Comparison of ENCODE assay signal across 16 mouse cellular contexts in genomic region chr5:92692206-92693007, GRCm38 (mm10). TPM values are rescaled to one million over a fixed set of nuclear protein-coding genes. Genes with fewer than 3 reads are reported as not detected.
DNase-seq lines count a peak whose midpoint lies in the region; ATAC-seq lines count a peak whose summit lies in the region.
"Had no signal": no experiment of that assay in that cellular context is flagged by ENCODE, and none has a peak within 500 bp of the region (broad histone marks: within the 10 kb centered on the region; RNA-seq: fewer than 3 reads in every experiment).

No protein-coding gene starts in this region.

- no peak overlapping the region for H3K27ac ChIP-seq in heart, embryonic 10.5 days
- H3K27ac ChIP-seq in midbrain, embryonic 15.5 days, result no peak overlapping the region
- no peak overlapping the region for H3K27ac ChIP-seq in midbrain, embryonic 10.5 days (replicated peaks)
- peak overlapping the region; percentile 76 for H3K27ac ChIP-seq in lung, embryonic 15.5 days
- peak overlapping the region; percentile 33; the same call in 1 of the 2 replicates for H3K27ac ChIP-seq in stomach, embryonic 16.5 days (ENCODE audit: low read length)
- H3K27ac ChIP-seq: embryonic facial prominence, embryonic 13.5 days; forebrain, embryonic 12.5 days; heart, embryonic 15.5 days; liver, embryonic 15.5 days had no signal

- 65% methylated on average over 16 of the region's 16 CpGs for WGBS in heart, embryonic 10.5 days
- WGBS in midbrain, embryonic 15.5 days, result 73% methylated on average over 16 of the region's 16 CpGs
- WGBS in midbrain, embryonic 10.5 days, result 83% methylated on average over 16 of the region's 16 CpGs
- WGBS in lung, embryonic 15.5 days, result 28% methylated on average over 16 of the region's 16 CpGs
- WGBS in stomach, embryonic 16.5 days, result 41% methylated on average over 16 of the region's 16 CpGs

- no peaks in the 10 kb centered on the region for H3K9me3 ChIP-seq in heart, embryonic 10.5 days
- no peaks in the 10 kb centered on the region for H3K9me3 ChIP-seq in midbrain, embryonic 15.5 days
- peaks cover 20% of the 10 kb centered on the region for H3K9me3 ChIP-seq in midbrain, embryonic 10.5 days (replicated peaks)
- H3K9me3 ChIP-seq in lung, embryonic 15.5 days, result no peaks in the 10 kb centered on the region
- H3K9me3 ChIP-seq in stomach, embryonic 16.5 days (replicated peaks; ENCODE audit: control insufficient read depth, low read length), result no peaks in the 10 kb centered on the region
- H3K9me3 ChIP-seq: embryonic facial prominence, embryonic 13.5 days; forebrain, embryonic 12.5 days; heart, embryonic 15.5 days; liver, embryonic 15.5 days had no signal

- no peaks in the 10 kb centered on the region for H3K27me3 ChIP-seq in heart, embryonic 10.5 days (ENCODE audit: insufficient read depth, poor library complexity, severe bottlenecking)
- H3K27me3 ChIP-seq in midbrain, embryonic 15.5 days (replicated peaks), result no peaks in the 10 kb centered on the region
- H3K27me3 ChIP-seq in midbrain, embryonic 10.5 days (ENCODE audit: low read depth, poor library complexity, severe bottlenecking), result no peaks in the 10 kb centered on the region
- no peaks in the 10 kb centered on the region for H3K27me3 ChIP-seq in lung, embryonic 15.5 days
- no peaks in the 10 kb centered on the region for H3K27me3 ChIP-seq in stomach, embryonic 16.5 days (ENCODE audit: control insufficient read depth, insufficient read depth, low read length)
- H3K27me3 ChIP-seq: embryonic facial prominence, embryonic 13.5 days; forebrain, embryonic 12.5 days; heart, embryonic 15.5 days; liver, embryonic 15.5 days had no signal

- no peak overlapping the region for H3K4me3 ChIP-seq in heart, embryonic 10.5 days
- no peak overlapping the region for H3K4me3 ChIP-seq in midbrain, embryonic 15.5 days
- no peak overlapping the region for H3K4me3 ChIP-seq in midbrain, embryonic 10.5 days
- H3K4me3 ChIP-seq in lung, embryonic 15.5 days, result no peak overlapping the region
- H3K4me3 ChIP-seq in stomach, embryonic 16.5 days (replicated peaks; ENCODE audit: low read length), result no peak overlapping the region
- H3K4me3 ChIP-seq: embryonic facial prominence, embryonic 13.5 days; forebrain, embryonic 12.5 days; heart, embryonic 15.5 days; liver, embryonic 15.5 days had no signal

- H3K36me3 ChIP-seq in heart, embryonic 10.5 days, result no peaks in the 10 kb centered on the region
- H3K36me3 ChIP-seq in midbrain, embryonic 15.5 days (replicated peaks), result no peaks in the 10 kb centered on the region
- peaks cover 21% of the 10 kb centered on the region for H3K36me3 ChIP-seq in midbrain, embryonic 10.5 days
- no peaks in the 10 kb centered on the region for H3K36me3 ChIP-seq in lung, embryonic 15.5 days
- H3K36me3 ChIP-seq in stomach, embryonic 16.5 days (ENCODE audit: control insufficient read depth, insufficient read depth, low read length), result no peaks in the 10 kb centered on the region
- H3K36me3 ChIP-seq: embryonic facial prominence, embryonic 13.5 days; forebrain, embryonic 12.5 days; heart, embryonic 15.5 days; liver, embryonic 15.5 days had no signal

- H3K9ac ChIP-seq in midbrain, embryonic 15.5 days, result no peak overlapping the region
- H3K9ac ChIP-seq in lung, embryonic 15.5 days, result no peak overlapping the region
- H3K9ac ChIP-seq in stomach, embryonic 16.5 days (ENCODE audit: low read length), result no peak overlapping the region
- H3K9ac ChIP-seq: embryonic facial prominence, embryonic 13.5 days; forebrain, embryonic 12.5 days; heart, embryonic 15.5 days; liver, embryonic 15.5 days had no signal

- H3K4me1 ChIP-seq in heart, embryonic 10.5 days, result no peaks in the 10 kb centered on the region
- H3K4me1 ChIP-seq in midbrain, embryonic 15.5 days, result peaks cover 4% of the 10 kb centered on the region; the same call in 1 of the 2 replicates
- H3K4me1 ChIP-seq in midbrain, embryonic 10.5 days, result peaks cover 14% of the 10 kb centered on the region; the same call in 1 of the 2 replicates
- H3K4me1 ChIP-seq in lung, embryonic 15.5 days, result peaks cover 21% of the 10 kb centered on the region
- 0 out of 2 replicates have a peak, but pooled peaks cover 5% of the 10 kb centered on the region for H3K4me1 ChIP-seq in stomach, embryonic 16.5 days (ENCODE audit: control insufficient read depth, insufficient read depth, low read length)
- H3K4me1 ChIP-seq: embryonic facial prominence, embryonic 13.5 days; liver, embryonic 15.5 days had no signal

- no peak overlapping the region for H3K4me2 ChIP-seq in midbrain, embryonic 15.5 days
- H3K4me2 ChIP-seq in lung, embryonic 15.5 days, result peak overlapping the region; percentile 19; the same call in 1 of the 2 replicates
- 0 out of 2 replicates have a peak overlapping the region, but pooled peaks have one; percentile 8 for H3K4me2 ChIP-seq in stomach, embryonic 16.5 days (ENCODE audit: low read depth, low read length)
- H3K4me2 ChIP-seq: embryonic facial prominence, embryonic 13.5 days; forebrain, embryonic 12.5 days; heart, embryonic 15.5 days; liver, embryonic 15.5 days had no signal

- ATAC-seq in midbrain, embryonic 15.5 days (replicated peaks), result peak; percentile 69; the same call in 1 of the 2 replicates
- ATAC-seq in lung, embryonic 15.5 days (ENCODE audit: borderline replicate concordance, extremely low read depth, low FRiP score, low TSS enrichment), result peak; percentile 77
- ATAC-seq in stomach, embryonic 16.5 days (ENCODE audit: insufficient read depth, low FRiP score), result no peak
- no peak for ATAC-seq in activated CD4-positive, CD25-positive, alpha-beta regulatory T cell, adult 4 months

- DNase-seq in heart, adult 8-10 months (ENCODE audit: low spot score), result peak; percentile 16
- no peak for DNase-seq in heart, embryonic 10.5 days (ENCODE audit: low spot score)
- no peak for DNase-seq in midbrain, embryonic 10.5 days (ENCODE audit: low spot score)
- DNase-seq: cerebellum, adult 8-10 months; gastrocnemius, postnatal 10 days; right cerebral cortex, postnatal 4 days; thymus, postnatal 4 days had no signal

RNA-seq across cellular contexts. Expression of gene Shroom3, which starts 9.2 kb away (rescaled TPM):
- 10 to 100 TPM; 38.0 to 42.8 (median 40.7) TPM for total RNA-seq in heart, adult 8-10 months (2022)
- polyA plus RNA-seq in heart, embryonic 10.5 days (2016; fragmentation: Nextera tagmentation; extraction: Ambion mirVana), result 11.4 and 11.6 TPM in 2 replicates
- 1.9 and 2.0 TPM in 2 replicates for polyA plus RNA-seq in midbrain, embryonic 15.5 days (2015; fragmentation: Nextera tagmentation; extraction: Ambion mirVana)
- 5.8 and 8.3 TPM in 2 replicates for polyA plus RNA-seq in midbrain, embryonic 10.5 days (2016; fragmentation: Nextera tagmentation; extraction: Ambion mirVana)
- 5.3 and 5.4 TPM in 2 replicates for polyA plus RNA-seq in lung, embryonic 15.5 days (2015; fragmentation: Nextera tagmentation; extraction: Ambion mirVana)
- polyA plus RNA-seq in stomach, embryonic 16.5 days (2015; fragmentation: Nextera tagmentation; extraction: Ambion mirVana), result 14.4 and 17.2 TPM in 2 replicates
- not detected for polyA plus RNA-seq in activated CD4-positive, CD25-positive, alpha-beta regulatory T cell, adult 4 months (2017; shearing (Covaris generic))
- total RNA-seq: monocyte, adult 5-6 weeks had no signal

RNA-seq across cellular contexts. Expression of gene Ccdc158, which starts 17.3 kb away (rescaled TPM):
- total RNA-seq in heart, adult 8-10 months (2022), result under 1 TPM in 2 of 4 experiments, not detected in 2; 0.06 to 0.09 TPM
- 0.87 and 0.90 TPM in 2 replicates for polyA plus RNA-seq in heart, embryonic 10.5 days (2016; fragmentation: Nextera tagmentation; extraction: Ambion mirVana)
- 0.37 and 0.55 TPM in 2 replicates for polyA plus RNA-seq in midbrain, embryonic 15.5 days (2015; fragmentation: Nextera tagmentation; extraction: Ambion mirVana)
- polyA plus RNA-seq in midbrain, embryonic 10.5 days (2016; fragmentation: Nextera tagmentation; extraction: Ambion mirVana), result 0.85 and 0.89 TPM in 2 replicates
- 2.1 and 2.5 TPM in 2 replicates for polyA plus RNA-seq in lung, embryonic 15.5 days (2015; fragmentation: Nextera tagmentation; extraction: Ambion mirVana)
- polyA plus RNA-seq in stomach, embryonic 16.5 days (2015; fragmentation: Nextera tagmentation; extraction: Ambion mirVana), result 0.50 and 0.61 TPM in 2 replicates
- not detected for polyA plus RNA-seq in activated CD4-positive, CD25-positive, alpha-beta regulatory T cell, adult 4 months (2017; shearing (Covaris generic))
- total RNA-seq: gastrocnemius, postnatal 10 days had no signal

Comparison
In these comparisons a context has a peak if more than half of its experiments do, and no peak if none do; other contexts are left out.
1. H3K27ac ChIP-seq: peak in lung, embryonic 15.5 days (single experiment) and stomach, embryonic 16.5 days (single experiment); none in heart, embryonic 10.5 days (single experiment), midbrain, embryonic 15.5 days (single experiment) and midbrain, embryonic 10.5 days (single experiment).
2. ATAC-seq: peak in midbrain, embryonic 15.5 days (single experiment) and lung, embryonic 15.5 days (single experiment); none in stomach, embryonic 16.5 days (single experiment) and activated CD4-positive, CD25-positive, alpha-beta regulatory T cell, adult 4 months (single experiment).